Mouse (Mus musculus) colon, adult 2 months (tissue): ENCODE measurements around the gene Utp18. TPM values are rescaled to one million over a fixed set of nuclear protein-coding genes. Genes with fewer than 3 reads are reported as not detected.

Experiments
- polyA plus RNA-seq: library from polyadenylated mRNA; depleted of rRNA; stranded (reverse); fragments of >200 nt; gene quantifications from 2 replicates; pipeline ENCODE4 v1.2.3, GENCODE M21; 2012; rRNA removed

Utp18 gene
- 2.8 and 3.8 TPM in 2 replicates for polyA plus RNA-seq

DNA sequence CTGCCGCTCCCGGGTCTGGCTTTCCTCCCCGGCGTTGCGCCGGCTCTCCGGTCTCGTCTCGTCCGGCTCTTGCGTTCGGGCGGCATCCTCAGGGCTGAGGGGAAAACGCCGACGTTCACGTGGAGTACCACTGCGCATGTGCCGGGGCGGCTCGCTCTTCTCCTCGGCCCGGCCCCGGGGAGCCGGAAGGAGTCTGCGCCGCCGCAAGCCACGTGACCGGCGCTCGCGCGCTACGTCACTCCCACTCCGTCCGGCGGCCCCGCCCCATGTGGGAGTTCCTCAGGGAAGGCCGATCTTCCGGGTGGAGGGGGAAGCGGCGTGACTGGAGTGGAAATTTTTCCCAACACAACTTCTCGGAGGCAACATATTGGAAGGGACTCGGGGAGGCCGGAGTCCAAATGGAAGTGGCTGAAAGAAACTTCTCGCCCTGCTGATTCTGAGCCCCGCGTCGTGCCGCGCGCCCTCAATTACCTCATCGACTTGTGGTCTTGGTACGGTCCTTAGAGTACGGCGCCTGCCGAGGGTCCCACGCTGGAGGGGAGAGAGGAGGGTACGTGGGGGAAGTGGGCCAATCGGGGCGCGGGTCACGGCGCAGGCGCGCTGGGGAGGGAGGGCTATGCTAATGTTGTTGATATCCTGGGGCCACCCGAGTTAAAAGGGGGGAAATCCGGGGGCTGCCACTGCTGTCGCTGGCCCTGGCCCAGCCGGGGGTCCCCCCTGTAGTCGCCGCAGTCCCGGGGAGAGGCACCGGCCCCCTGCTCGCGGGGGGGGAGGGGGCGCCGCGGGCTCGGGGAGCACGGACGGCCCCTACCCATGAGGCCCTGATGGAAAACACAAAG is at the start of gene Utp18, which contains the start of gene Mbtd1:
TSS of gene Utp18 (minus strand) at position 195 of the 839 bp plus-strand sequence.
TSS of gene Mbtd1 (plus strand) at position 281 of the 839 bp plus-strand sequence.

Other genes starting within 250 kb of the Utp18 start
- 1.9 and 3.2 TPM in 2 replicates for gene Mbtd1, start 86 bp upstream of the Utp18 start, polyA plus RNA-seq
- 138 and 155 TPM in 2 replicates for gene Nme2, start 70.5 kb upstream of the Utp18 start, polyA plus RNA-seq
- gene Gm20390, start 82.5 kb upstream of the Utp18 start, polyA plus RNA-seq: 10.1 and 16.6 TPM in 2 replicates
- gene Nme1, start 82.8 kb upstream of the Utp18 start, polyA plus RNA-seq: 69.8 and 69.9 TPM in 2 replicates
- gene Spag9, start 110.3 kb upstream of the Utp18 start, polyA plus RNA-seq: 30.5 and 36.7 TPM in 2 replicates